ENCODE assay signal across 25 mouse cellular contexts in the genomic region with DNA sequence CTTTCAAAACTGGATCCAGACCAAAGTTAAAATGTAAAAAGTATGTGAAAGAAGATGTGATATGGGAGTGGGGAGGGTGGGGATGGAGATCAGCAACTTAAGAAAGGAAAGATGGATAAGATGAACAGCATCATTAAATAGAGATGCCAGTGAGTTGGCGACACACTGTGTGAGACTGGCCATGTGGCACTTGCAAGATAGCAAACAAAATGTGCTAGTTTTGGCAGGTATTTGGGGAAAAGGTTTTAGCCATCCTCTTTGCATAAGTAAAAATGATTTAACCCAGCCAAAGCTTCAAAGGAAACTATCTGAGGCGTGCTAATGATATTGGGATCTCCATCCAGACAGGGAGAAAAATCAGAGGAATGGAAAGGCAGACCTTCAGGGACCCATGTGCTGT.
"Had no signal": no experiment of that assay in that cellular context is flagged by ENCODE, and none has a peak within 500 bp of the region (broad histone marks: within the 10 kb centered on the region; RNA-seq: fewer than 3 reads in every experiment).

No protein-coding gene starts in this region.

- ATAC-seq: hindbrain, embryonic 16.5 days; inflammation-experienced regulatory T-cells, adult 6 months; intestine, embryonic 15.5 days; intestine, postnatal 0 days had no signal

- H3K9ac ChIP-seq: heart, embryonic 12.5 days; hindbrain, embryonic 12.5 days; hindbrain, embryonic 14.5 days; intestine, embryonic 15.5 days; limb, embryonic 12.5 days; liver, embryonic 13.5 days had no signal

- H3K27me3 ChIP-seq: hindbrain, embryonic 12.5 days; intestine, embryonic 15.5 days; limb, embryonic 12.5 days; liver, embryonic 13.5 days had no signal

- H3K36me3 ChIP-seq: heart, embryonic 10.5 days; heart, embryonic 12.5 days; hindbrain, embryonic 10.5 days; hindbrain, embryonic 12.5 days; intestine, embryonic 15.5 days; limb, embryonic 10.5 days; limb, embryonic 12.5 days; liver, embryonic 13.5 days had no signal

- H3K4me2 ChIP-seq: heart, embryonic 12.5 days; hindbrain, embryonic 12.5 days; hindbrain, embryonic 14.5 days; intestine, embryonic 15.5 days; limb, embryonic 12.5 days; liver, embryonic 11.5 days; liver, embryonic 13.5 days had no signal

- H3K4me1 ChIP-seq: hindbrain, embryonic 10.5 days; intestine, embryonic 15.5 days; limb, embryonic 12.5 days; liver, embryonic 13.5 days had no signal

- H3K4me3 ChIP-seq: heart, embryonic 10.5 days; heart, embryonic 12.5 days; hindbrain, embryonic 10.5 days; hindbrain, embryonic 12.5 days; intestine, embryonic 15.5 days; layer of hippocampus, adult 2 months; left cerebral cortex, adult 2 months; limb, embryonic 10.5 days; limb, embryonic 12.5 days; liver, embryonic 13.5 days had no signal

- DNase-seq: gastrocnemius, postnatal 14 days; gastrocnemius, postnatal 36 days; heart, adult 11 months; heart, postnatal 10 days; heart, postnatal 4 days; kidney, adult 18-20 months; kidney, adult 8-10 months; kidney, postnatal 10 days; kidney, postnatal 25 days; kidney, postnatal 4 days; liver, embryonic 13.5 days had no signal

- H3K27ac ChIP-seq: heart, embryonic 10.5 days; hindbrain, embryonic 10.5 days; hindbrain, embryonic 12.5 days; hindbrain, embryonic 14.5 days; intestine, embryonic 15.5 days; layer of hippocampus, adult 2 months; left cerebral cortex, adult 2 months; limb, embryonic 10.5 days; limb, embryonic 12.5 days; liver, embryonic 13.5 days had no signal

- H3K9me3 ChIP-seq: heart, embryonic 10.5 days; heart, embryonic 12.5 days; hindbrain, embryonic 10.5 days; hindbrain, embryonic 12.5 days; intestine, embryonic 15.5 days; limb, embryonic 10.5 days; limb, embryonic 12.5 days; liver, embryonic 13.5 days had no signal
